Mouse (Mus musculus): ENCODE measurements at regions not wholly inside any gene's neighbourhood (a gene's known extent, or its start where the extent isn't known, plus 50 kb on each side); places are given as distances from the start of the nearest gene placed in this dataset.

DNA sequence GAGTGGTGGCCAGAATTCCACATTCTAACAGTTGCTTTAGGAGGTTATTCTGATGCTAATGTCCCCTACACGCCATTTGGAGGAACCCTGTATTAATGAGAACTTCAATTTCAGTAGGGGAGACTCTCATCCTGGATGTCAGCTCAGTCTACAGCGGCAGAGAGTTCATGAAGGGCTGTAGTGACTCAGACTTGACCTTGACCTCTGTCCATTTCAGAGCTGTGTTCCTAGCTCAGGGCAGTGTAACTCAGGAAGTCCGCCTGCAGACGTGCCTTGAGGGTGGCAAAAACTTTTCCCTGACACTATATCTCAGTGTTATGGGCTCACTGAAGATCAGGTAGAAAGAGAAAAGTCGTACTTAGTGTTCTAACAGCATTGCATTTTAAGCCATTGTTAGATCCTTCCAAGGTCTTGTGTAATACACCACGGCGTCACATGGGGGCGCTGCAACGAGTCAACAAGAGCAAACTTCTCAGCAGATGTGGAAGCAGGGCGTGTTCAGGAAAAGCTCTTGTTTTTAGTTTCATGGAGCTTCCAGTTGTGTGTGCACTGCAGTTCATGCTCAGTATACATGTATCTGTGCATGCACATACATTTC, 297.5 kb downstream of the 1500009L16Rik start:
- H3K9me3 ChIP-seq = no peaks in the 10 kb centered on the region
- no peaks in the 10 kb centered on the region for H3K27me3 ChIP-seq (replicated peaks; ENCODE audit: low read depth, poor library complexity, severe bottlenecking)
- no peak overlapping the region for H3K4me3 ChIP-seq
- 42% methylated on average over 10 of the region's 10 CpGs for WGBS
- peaks cover 34% of the 10 kb centered on the region for H3K4me1 ChIP-seq
- peak; percentile 66 for DNase-seq (ENCODE audit: low spot score)
- no peaks in the 10 kb centered on the region for H3K36me3 ChIP-seq (replicated peaks)
- peak overlapping the region; percentile 57; the same call in 1 of the 2 replicates for H3K27ac ChIP-seq (replicated peaks)

DNA sequence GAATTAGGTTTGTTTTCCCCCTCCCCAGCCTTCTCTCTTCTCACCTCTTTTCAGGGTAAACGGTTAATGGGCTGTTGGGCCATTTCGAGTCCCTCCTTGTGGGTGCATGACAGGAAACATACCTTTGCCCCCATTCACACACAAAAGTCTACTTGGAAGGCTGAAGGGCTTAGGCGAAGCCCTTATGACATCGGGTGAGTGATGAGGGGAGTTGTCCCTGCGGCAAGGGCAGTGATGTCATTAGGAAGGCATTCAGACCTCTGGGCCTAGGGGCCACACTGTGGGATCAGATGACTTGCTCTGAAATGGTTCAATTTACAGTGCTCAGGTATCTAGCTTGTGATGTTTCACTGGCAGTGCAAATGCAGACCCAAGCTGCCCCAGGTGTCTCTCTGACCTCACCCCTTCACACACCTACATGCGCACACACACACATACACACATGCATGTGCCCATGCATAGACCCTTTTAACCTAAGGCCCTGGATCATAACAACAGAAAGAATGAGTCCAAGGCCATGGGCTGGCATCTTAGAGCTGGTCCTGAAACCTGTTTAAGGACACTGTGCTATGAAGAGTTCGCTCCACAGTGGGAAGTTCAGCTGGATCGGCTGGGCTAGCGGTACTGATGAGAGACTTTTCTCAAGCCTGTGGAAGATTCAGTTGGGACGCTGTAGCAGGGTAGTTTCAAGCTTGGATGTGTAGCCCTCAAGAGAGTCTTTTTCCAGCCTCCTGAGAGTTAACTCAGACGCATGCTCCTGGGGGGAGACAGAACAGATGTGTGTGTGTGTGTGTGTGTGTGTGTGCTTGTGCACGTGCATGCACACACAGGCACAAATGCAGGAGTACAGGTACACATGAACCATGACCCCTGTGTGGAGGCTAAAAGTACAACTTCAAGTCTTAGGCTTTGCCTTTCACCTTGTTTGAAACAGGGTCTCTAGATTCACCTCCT, 298.8 kb downstream of the 1500009L16Rik start:
- 64% methylated on average over 12 of the region's 12 CpGs for WGBS
- DNase-seq (ENCODE audit: low spot score) = peak; percentile 64
- peaks cover 35% of the 10 kb centered on the region for H3K4me1 ChIP-seq
- H3K27me3 ChIP-seq (replicated peaks; ENCODE audit: low read depth, poor library complexity, severe bottlenecking) = no peaks in the 10 kb centered on the region
- H3K9me3 ChIP-seq = no peaks in the 10 kb centered on the region
- H3K36me3 ChIP-seq (replicated peaks) = no peaks in the 10 kb centered on the region
- H3K4me3 ChIP-seq = no peak overlapping the region
- peak overlapping the region; percentile 57; the same call in 1 of the 2 replicates for H3K27ac ChIP-seq (replicated peaks)

DNA sequence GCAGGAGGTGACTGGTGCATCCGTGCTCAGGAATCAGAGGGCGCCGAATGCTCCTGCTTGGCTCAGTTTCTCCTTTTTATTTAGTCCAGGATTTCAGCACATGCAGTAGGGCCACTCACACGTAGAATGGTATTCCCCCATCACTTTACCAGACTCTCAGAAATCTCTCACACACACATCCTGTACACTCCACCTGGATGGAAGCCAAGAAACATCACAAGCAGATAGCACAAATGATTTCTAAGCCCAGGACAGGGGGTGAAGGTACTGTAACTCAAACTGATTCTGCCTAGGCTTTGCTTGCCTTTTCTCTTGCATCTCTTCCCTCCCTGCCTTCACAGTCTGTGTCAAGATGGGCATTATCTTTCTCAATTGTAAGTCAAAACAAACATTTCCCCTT, 301.6 kb downstream of the 1500009L16Rik start:
- H3K27ac ChIP-seq (replicated peaks) = no peak overlapping the region
- WGBS = 87% methylated on average over 4 of the region's 4 CpGs
- H3K27me3 ChIP-seq (replicated peaks; ENCODE audit: low read depth, poor library complexity, severe bottlenecking) = no peaks in the 10 kb centered on the region
- H3K36me3 ChIP-seq (replicated peaks) = no peaks in the 10 kb centered on the region
- H3K4me3 ChIP-seq = no peak overlapping the region
- H3K9me3 ChIP-seq = 0 out of 2 replicates have a peak, but pooled peaks cover 5% of the 10 kb centered on the region
- H3K4me1 ChIP-seq = peaks cover 30% of the 10 kb centered on the region
- no peak for DNase-seq (ENCODE audit: low spot score)

DNA sequence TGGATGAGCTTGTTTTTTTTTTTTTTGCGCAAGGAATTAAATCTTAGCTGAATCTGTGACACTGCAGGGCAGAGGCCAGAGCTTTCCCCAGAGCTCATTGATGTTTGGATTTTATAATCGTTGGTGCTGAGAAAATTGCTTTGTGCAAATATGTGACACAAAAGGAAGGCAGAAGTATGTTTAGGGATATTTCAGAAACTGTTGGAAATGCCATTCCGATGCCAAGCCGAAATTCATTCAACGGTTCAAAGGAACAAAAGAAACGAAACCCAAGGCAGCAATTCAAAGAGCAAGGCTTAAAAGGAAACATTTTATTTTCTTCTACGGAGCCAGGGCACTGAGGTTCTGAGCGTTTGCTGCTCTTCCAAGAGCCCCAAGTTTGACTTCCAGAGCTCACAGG, 302.2 kb downstream of the 1500009L16Rik start:
- no peaks in the 10 kb centered on the region for H3K27me3 ChIP-seq (replicated peaks; ENCODE audit: low read depth, poor library complexity, severe bottlenecking)
- DNase-seq (ENCODE audit: low spot score) = no peak
- no peaks in the 10 kb centered on the region for H3K36me3 ChIP-seq (replicated peaks)
- 0 out of 2 replicates have a peak, but pooled peaks cover 5% of the 10 kb centered on the region for H3K9me3 ChIP-seq
- H3K27ac ChIP-seq (replicated peaks) = no peak overlapping the region
- peaks cover 24% of the 10 kb centered on the region for H3K4me1 ChIP-seq
- WGBS = 73% methylated on average over 8 of the region's 8 CpGs
- no peak overlapping the region for H3K4me3 ChIP-seq

DNA sequence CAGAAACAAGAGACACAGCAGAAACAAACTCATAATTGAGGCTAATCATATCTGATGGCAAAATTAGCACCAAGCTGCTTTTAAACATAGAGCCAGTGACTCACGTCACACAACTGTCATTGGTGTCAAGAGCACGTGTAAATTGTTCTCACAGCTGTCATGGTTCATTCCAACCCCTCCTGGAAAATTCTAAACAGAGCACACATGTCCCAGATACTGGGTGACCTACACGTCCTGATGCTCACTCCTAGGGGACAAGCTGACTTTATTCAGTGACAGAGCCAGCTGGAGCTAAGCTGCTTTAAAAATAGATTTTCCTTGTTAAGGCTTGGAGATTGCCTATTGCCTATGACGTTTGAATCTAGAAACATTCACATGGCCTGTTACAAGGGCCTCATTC, 304.1 kb downstream of the 1500009L16Rik start:
- peaks cover 5% of the 10 kb centered on the region for H3K4me1 ChIP-seq
- WGBS = 66% methylated on average over 4 of the region's 4 CpGs
- no peaks in the 10 kb centered on the region for H3K36me3 ChIP-seq (replicated peaks)
- no peaks in the 10 kb centered on the region for H3K27me3 ChIP-seq (replicated peaks; ENCODE audit: low read depth, poor library complexity, severe bottlenecking)
- 0 out of 2 replicates have a peak, but pooled peaks cover 5% of the 10 kb centered on the region for H3K9me3 ChIP-seq
- no peak for DNase-seq (ENCODE audit: low spot score)
- H3K27ac ChIP-seq (replicated peaks) = no peak overlapping the region
- no peak overlapping the region for H3K4me3 ChIP-seq

DNA sequence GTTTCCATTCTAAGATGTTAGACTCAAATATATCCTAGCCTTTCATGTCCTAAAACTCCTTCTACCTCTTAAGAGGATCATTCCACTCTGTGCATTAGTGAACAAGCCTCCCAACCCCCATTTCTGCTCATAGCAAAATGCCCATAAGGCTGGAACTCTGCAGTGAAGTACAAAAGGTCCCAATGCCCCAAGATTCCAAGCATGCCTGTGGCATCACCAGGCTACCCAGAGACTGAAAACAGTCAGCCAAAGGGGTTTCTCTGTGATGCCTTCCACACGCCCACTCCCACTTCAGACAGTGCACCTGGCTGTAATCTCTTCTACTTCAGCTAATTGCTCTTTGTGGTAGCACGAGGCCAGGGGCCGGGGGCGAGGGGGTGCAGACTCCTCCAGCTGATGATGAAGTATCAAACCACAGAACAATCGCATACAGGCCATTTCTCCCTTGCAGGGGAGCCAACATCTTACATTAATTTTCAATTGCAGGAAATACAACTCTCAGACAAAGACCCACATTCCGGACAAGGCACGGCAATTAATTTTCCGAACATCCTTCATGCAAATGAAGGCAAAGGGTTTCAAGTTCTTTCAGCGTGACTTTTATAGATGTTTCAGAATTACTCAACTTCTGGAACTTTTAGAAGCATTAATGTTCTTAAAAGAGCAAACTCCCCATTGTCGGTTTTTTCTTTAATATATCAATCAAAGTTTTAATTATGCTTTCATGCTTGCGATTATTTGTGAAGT, 313.6 kb downstream of the 1500009L16Rik start:
- no peak for DNase-seq (ENCODE audit: low spot score)
- 0 out of 2 replicates have a peak overlapping the region, but pooled peaks have one; percentile 41 for H3K27ac ChIP-seq (replicated peaks)

DNA sequence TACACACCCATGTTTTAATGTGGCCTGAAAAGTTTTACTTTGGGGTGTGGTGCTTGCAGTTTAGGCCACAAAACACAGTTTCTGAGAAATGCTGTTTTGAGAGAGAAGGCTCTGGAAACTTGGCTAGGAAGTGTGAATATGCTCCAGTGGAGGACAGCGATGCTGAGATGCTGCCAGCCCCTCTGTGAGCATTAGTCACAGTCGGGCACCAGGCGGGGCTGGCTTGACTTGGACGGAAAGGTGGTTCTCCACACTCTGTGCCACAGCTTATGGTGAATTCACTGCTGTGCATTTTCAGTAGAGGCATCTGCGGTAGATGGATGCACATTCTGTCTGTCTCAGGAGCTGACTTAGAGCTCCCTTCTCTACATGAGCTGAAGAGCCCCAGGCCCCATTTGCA, 326.0 kb downstream of the 1500009L16Rik start:
- WGBS = 83% methylated on average over 5 of the region's 5 CpGs
- peaks cover 4% of the 10 kb centered on the region; the same call in 1 of the 2 replicates for H3K4me1 ChIP-seq
- no peaks in the 10 kb centered on the region for H3K27me3 ChIP-seq (replicated peaks; ENCODE audit: low read depth, poor library complexity, severe bottlenecking)
- no peak overlapping the region for H3K27ac ChIP-seq (replicated peaks)
- no peak overlapping the region for H3K4me3 ChIP-seq
- DNase-seq (ENCODE audit: low spot score) = no peak
- H3K9me3 ChIP-seq = no peaks in the 10 kb centered on the region
- H3K36me3 ChIP-seq (replicated peaks) = no peaks in the 10 kb centered on the region

More for the DNA sequence above, 313.6 kb downstream of the 1500009L16Rik start:
- peaks cover 6% of the 10 kb centered on the region for H3K4me1 ChIP-seq
- no peaks in the 10 kb centered on the region for H3K9me3 ChIP-seq
- no peaks in the 10 kb centered on the region for H3K27me3 ChIP-seq (replicated peaks; ENCODE audit: low read depth, poor library complexity, severe bottlenecking)
- no peak overlapping the region for H3K4me3 ChIP-seq
- 78% methylated on average over 11 of the region's 11 CpGs for WGBS
- no peaks in the 10 kb centered on the region for H3K36me3 ChIP-seq (replicated peaks)

DNA sequence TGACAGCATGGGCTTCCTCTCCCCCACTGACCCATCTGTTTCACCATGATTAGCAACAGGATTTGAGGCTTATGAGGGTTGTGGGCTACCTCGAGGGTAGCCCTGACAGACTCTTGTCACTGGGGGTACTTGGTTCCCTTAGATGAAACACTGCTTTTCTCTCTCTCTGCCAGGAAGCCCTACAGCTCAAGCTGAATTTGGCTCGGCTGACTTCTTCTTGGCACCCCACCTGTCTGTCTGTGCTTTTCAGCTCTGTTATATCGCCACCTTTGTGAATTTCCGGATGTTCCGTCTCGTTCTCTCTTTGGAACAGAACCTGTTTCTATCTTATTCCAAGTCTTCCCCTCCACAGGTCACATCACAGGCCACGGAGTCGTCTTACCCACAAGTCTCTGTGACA, 330.0 kb downstream of the 1500009L16Rik start:
- no peak for DNase-seq (ENCODE audit: low spot score)
- Histone ChIP-seq H3K27ac (replicated peaks) (no peak overlapping the region), H3K9me3 (no peaks in the 10 kb centered on the region), H3K4me1 (peaks cover 38% of the 10 kb centered on the region), H3K36me3 (replicated peaks) (no peaks in the 10 kb centered on the region), H3K4me3 (no peak overlapping the region), H3K27me3 (replicated peaks; ENCODE audit: low read depth, poor library complexity, severe bottlenecking) (no peaks in the 10 kb centered on the region)
- 93% methylated on average over 8 of the region's 8 CpGs for WGBS

DNA sequence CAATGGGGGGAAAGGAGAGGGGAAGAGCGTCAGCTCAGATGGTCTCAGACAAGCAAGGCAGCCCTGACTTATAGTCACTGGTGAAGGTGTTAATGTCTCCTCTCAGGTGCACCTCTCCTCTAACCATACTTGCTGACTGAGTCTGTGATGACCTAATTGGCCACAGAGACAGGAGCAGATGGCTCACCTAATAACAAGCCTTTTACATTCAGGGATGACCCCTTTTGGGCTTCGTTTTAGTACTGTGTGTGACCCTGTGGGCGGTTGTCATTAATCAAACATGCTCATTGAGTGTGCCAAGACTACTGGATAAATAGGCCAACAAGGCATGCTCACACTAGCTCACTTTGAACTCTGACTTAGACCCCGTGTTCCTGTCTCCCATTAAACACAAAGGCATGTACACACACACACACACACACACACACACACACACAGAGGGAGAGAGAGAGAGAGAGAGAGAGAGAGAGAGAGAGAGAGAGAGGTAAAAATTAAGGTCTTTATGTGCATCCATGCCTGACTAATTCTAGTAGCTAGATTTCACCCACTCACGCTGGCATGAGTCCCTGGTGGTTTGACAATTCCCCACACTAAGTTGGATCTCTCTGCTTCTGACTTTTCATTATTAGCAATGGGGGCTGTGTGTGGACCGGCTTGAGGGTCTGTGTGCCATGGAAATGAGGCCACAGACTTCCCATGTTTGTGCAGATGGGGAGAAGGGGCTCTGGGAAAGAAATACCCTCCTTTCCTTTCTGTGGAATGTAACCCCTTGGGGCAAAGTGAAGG, 332.1 kb downstream of the 1500009L16Rik start:
- H3K36me3 ChIP-seq (replicated peaks) = no peaks in the 10 kb centered on the region
- H3K27me3 ChIP-seq (replicated peaks; ENCODE audit: low read depth, poor library complexity, severe bottlenecking) = no peaks in the 10 kb centered on the region
- peak overlapping the region; percentile 51 for H3K27ac ChIP-seq (replicated peaks)
- no peaks in the 10 kb centered on the region for H3K9me3 ChIP-seq
- no peak for DNase-seq (ENCODE audit: low spot score)
- H3K4me3 ChIP-seq = no peak overlapping the region
- peaks cover 49% of the 10 kb centered on the region for H3K4me1 ChIP-seq
- WGBS = 75% methylated on average over 6 of the region's 6 CpGs

DNA sequence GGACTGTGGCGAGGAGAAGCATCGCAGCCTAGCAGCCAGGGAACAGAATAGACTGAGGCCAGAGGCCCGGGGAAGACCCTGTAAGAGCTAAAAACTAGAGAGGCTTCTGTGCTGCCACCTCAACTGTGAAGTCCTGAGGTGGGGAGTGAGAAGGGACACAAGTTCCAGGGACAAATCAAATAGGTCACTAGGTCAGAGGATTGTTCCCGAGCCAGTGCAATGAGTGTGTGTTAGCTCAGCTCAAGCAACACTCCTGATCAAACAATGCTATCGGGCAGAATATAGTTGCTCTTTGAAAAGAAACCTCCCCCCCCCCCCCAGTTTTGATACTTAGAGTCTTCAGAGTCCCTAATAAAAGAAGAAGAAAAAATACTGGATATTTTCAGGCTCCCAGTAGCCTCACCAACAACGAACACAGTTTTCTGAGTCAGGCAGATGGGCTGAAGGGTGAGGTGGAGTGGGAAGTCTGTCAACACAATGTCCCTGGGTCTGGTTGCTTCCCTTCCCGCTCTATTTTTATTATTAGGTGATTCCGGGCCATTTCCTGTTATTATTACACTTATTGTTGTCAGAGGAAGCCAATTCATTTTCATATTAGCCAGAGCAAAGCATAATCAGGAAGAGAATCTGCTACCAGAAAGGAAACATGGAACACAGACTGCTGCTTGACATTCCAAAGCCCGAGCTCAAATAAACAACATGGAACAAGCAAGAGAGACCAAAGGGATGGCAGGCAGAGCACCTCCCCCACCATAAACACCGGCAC, 332.9 kb downstream of the 1500009L16Rik start:
- H3K4me1 ChIP-seq = peaks cover 57% of the 10 kb centered on the region

More for the DNA sequence above, 332.9 kb downstream of the 1500009L16Rik start:
- Histone ChIP-seq H3K4me3 (no peak overlapping the region), H3K27me3 (replicated peaks; ENCODE audit: low read depth, poor library complexity, severe bottlenecking) (no peaks in the 10 kb centered on the region), H3K36me3 (replicated peaks) (no peaks in the 10 kb centered on the region), H3K27ac (replicated peaks) (peak overlapping the region; percentile 51), H3K9me3 (no peaks in the 10 kb centered on the region)
- 66% methylated on average over 10 of the region's 10 CpGs for WGBS
- no peak for DNase-seq (ENCODE audit: low spot score)
